Mouse (Mus musculus) kidney, embryonic 14.5 days (tissue): Measurements from ENCODE around the gene Gm11273. TPM values are rescaled to one million over a fixed set of nuclear protein-coding genes. Genes with fewer than 3 reads are reported as not detected.
"Not testable (repeated sequence)": the region's sequence is repeated elsewhere in the genome, so short reads cannot be mapped to it uniquely, and the experiment has no call there.

Source experiments
- ATAC-seq: fragments of 200-750 bp; cut with Nextera tagmentation; 2 replicates; pipeline ENCODE4 v1.8.0; 2017; ENCODE audit warnings: moderate number of reproducible peaks, mild to moderate bottlenecking, moderate TSS enrichment, moderate library complexity; ENCODE audit not compliant: low FRiP score, low TSS enrichment
- H3K27ac ChIP-seq: fragments of 300-500 bp; sonication (generic); 2 replicates; pipeline ENCODE4 v1.5.1; 2014; ENCODE audit warnings: low read depth, mild to moderate bottlenecking, low read length, moderate library complexity, mixed read lengths
- H3K27me3 ChIP-seq: fragments of 300-500 bp; sonication (generic); 2 replicates; pipeline ENCODE4 v1.6.1; 2014; ENCODE audit warnings: mild to moderate bottlenecking, low read length; ENCODE audit not compliant: control insufficient read depth, insufficient read depth
- H3K36me3 ChIP-seq: fragments of 300-500 bp; sonication (generic); 2 replicates; pipeline ENCODE4 v1.6.1; 2014; ENCODE audit warnings: low read length, mixed read lengths; ENCODE audit not compliant: control insufficient read depth, insufficient read depth
- H3K4me1 ChIP-seq: fragments of 300-500 bp; sonication (generic); 2 replicates; pipeline ENCODE4 v1.6.1; 2014; ENCODE audit warnings: low read length, mixed read lengths; ENCODE audit not compliant: control insufficient read depth, insufficient read depth
- H3K4me2 ChIP-seq: fragments of 300-500 bp; sonication (generic); replicated peaks from 2 replicates; pipeline ENCODE4 v1.6.1; 2014; ENCODE audit warnings: low read depth, mild to moderate bottlenecking, low read length
- H3K4me3 ChIP-seq: fragments of 300-500 bp; sonication (generic); 2 replicates; pipeline ENCODE4 v1.5.1; 2014; ENCODE audit warnings: mild to moderate bottlenecking, low read length
- H3K9ac ChIP-seq: fragments of 300-500 bp; sonication (generic); 2 replicates; pipeline ENCODE4 v1.6.1; 2014; ENCODE audit warnings: low read depth, mild to moderate bottlenecking, low read length, moderate library complexity
- H3K9me3 ChIP-seq: fragments of 300-500 bp; sonication (generic); 2 replicates; pipeline ENCODE4 v1.6.1; 2016; ENCODE audit warnings: low read length; ENCODE audit not compliant: control insufficient read depth
- WGBS: fragments of 180-500 bp; shearing (Covaris S2); extraction: QIAGEN DNeasy Blood & Tissue Kit; methylation state at CpG from one replicate; pipeline ENCODE4 v1.1.7; 2014; 5-methylcytosine and 5-hydroxymethylcytosine counted together
- polyA plus RNA-seq: library from polyadenylated mRNA; unstranded; fragments of >200 nt; fragmentation: Nextera tagmentation; extraction: Ambion mirVana; gene quantifications from 2 replicates; pipeline ENCODE4 v1.2.1, GENCODE M21; 2014

Gm11273 gene
- polyA plus RNA-seq = 4.7 and 7.2 TPM in 2 replicates

DNA sequence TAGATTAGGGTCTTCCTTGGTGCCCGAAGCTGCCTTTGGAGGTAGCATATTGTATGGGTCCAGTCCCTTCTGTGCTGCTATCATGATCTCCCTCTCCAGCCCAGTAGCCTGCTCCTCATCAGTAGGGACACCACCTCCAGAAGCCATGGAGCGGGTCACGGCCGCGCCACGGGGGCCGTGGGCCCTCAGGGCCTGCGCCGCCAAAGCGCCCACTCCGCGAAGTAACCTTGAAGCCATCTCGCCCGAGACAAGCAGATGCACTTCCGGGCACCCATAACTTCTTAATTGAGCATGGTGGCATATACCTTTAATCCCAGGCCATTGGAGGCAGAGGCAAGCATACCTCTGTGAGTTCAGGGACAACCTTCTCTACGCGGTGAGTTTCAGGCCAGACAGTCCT lies at the start of gene Gm11273:
Gene Gm11273, minus strand, starts transcription at position 237 of the 400 bp plus-strand sequence.
- not testable (repeated sequence) for H3K4me2 ChIP-seq, H3K36me3 ChIP-seq, H3K9ac ChIP-seq, H3K4me3 ChIP-seq, H3K9me3 ChIP-seq, H3K27me3 ChIP-seq, H3K4me1 ChIP-seq, ATAC-seq, H3K27ac ChIP-seq
- WGBS = 97% methylated on average over 17 of the region's 17 CpGs

DNA sequence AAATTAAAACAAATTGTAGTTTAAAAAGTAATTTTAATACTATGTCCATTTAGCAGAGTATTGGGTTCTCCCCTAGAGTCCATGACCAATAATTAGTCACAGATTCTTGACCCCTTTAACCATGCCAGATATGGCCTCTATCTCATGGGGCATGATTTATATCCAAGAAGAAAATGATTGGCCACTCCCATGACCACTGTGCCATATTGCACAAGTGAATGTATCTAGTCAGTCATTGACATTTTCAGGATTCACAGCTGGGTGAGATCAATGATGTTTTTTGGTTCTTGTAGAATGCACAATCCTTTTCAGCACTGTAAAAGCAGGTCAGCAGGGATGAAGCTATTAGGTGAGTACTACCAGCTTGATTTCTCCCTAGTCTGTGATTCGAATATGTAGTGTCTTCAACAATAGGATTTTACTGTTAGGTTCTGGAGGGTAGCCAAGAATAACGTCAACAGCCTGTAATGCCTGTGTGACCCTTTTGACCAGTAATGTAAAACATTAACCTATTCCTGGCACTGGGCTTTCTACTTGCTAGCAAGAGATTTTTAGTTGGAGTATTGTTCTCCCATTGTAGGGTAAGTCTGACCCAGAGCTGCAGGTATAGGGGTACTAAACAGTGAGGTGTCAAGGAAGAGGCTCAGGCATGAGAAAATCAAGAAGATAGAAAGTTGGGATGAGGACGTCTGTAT lies 49.3 kb upstream of the Gm11273 start:
- H3K9ac ChIP-seq = no peak overlapping the region
- no peaks in the 10 kb centered on the region for H3K27me3 ChIP-seq
- whole genome bisulfite sequencing = 35% methylated on average over 3 of the region's 3 CpGs
- H3K4me2 ChIP-seq = no peak overlapping the region
- no peaks in the 10 kb centered on the region for H3K4me1 ChIP-seq
- H3K36me3 ChIP-seq = no peaks in the 10 kb centered on the region
- no peak overlapping the region for H3K4me3 ChIP-seq
- H3K9me3 ChIP-seq = no peaks in the 10 kb centered on the region
- no peak overlapping the region for H3K27ac ChIP-seq
- no peak for ATAC-seq

DNA sequence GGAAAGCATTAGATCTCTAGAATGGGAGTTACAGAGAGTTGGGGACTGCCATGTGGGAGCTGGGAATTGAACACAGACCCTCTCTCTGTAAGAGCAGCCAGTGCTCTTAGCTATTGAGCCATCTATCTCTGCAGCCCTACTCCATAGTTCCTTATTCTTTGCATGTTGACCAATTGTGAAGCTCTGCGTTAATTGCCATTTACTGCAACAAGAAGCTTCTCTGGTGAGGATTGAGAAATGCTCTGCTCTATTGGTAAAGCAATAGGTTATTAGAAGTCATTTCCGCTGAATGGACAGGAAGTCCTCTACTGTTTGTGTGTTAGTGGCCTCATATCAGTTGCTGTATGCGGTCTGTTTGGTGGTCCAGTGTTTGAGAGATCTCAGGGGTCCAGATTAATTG lies 48.3 kb upstream of the Gm11273 start:
- H3K9me3 ChIP-seq = no peaks in the 10 kb centered on the region
- no peak for ATAC-seq
- H3K9ac ChIP-seq = no peak overlapping the region
- H3K4me1 ChIP-seq = no peaks in the 10 kb centered on the region
- H3K36me3 ChIP-seq = no peaks in the 10 kb centered on the region
- H3K27me3 ChIP-seq = no peaks in the 10 kb centered on the region
- 93% methylated on average over 3 of the region's 3 CpGs for WGBS
- no peak overlapping the region for H3K4me3 ChIP-seq
- no peak overlapping the region for H3K27ac ChIP-seq
- no peak overlapping the region for H3K4me2 ChIP-seq

DNA sequence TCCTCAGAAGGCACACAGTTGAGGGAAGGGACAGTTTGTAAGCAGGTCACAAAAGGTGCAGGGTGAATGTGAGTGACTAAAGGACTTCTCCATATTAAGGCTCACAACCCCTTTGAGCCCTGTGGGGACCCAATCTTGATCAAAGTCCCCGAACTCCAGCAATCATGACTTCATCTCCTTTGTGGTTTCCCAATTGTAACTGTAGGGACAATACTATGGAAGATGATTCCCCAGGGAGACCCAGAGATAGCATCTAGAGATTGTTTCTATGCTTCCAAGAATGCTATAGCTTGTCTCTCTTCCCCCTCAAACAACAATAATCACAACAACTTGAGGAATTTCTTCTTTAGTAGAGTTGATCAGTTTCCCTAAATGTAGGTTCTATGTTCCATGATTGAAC lies 41.5 kb upstream of the Gm11273 start, which contains the start of gene Olfr1366:
Gene Olfr1366, minus strand, starts transcription at position 101 of the 400 bp plus-strand sequence.
- H3K4me2 ChIP-seq = no peak within 1 kb of the TSS
- H3K27ac ChIP-seq = no peak within 1 kb of the TSS
- no peaks in the 10 kb centered on the region for H3K9me3 ChIP-seq
- no peak within 1 kb of the TSS for H3K4me3 ChIP-seq
- H3K9ac ChIP-seq = no peak within 1 kb of the TSS
- ATAC-seq = no peak
- H3K27me3 ChIP-seq = no peaks in the 10 kb centered on the region
- 68% methylated on average over 1 of the region's 1 CpGs for WGBS
- H3K36me3 ChIP-seq = no peaks in the 10 kb centered on the region
- no peaks in the 10 kb centered on the region for H3K4me1 ChIP-seq

DNA sequence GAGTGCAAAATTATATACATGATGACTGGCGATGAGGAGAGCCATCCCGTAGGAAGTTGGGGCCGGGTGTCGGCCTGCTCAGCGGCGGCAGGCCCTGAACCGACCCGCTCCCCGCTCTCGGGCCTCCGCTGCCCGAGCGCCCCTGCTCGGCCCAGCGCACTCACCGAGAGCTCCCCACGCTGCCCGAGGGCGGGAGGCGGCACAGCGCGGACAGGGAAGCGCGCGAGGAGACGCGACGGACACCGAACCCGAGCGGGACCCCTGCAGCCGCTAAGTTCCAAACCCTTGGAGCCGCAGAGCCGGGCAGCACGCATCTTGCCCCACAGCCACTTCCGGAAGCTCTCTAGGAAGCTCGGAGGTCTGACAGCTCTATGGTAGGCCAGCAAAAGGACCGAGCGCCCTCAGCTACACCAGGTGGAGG lies 29.6 kb upstream of the Gm11273 start, which contains the start of gene Zkscan8:
Gene Zkscan8, minus strand, starts transcription at position 340 of the 421 bp plus-strand sequence.
- Histone ChIP-seq H3K9ac (peak within 1 kb of the TSS; percentile 96), H3K27ac (peak within 1 kb of the TSS; percentile 94), H3K9me3 (no peaks in the 10 kb centered on the region), H3K36me3 (peaks cover 13% of the 10 kb centered on the region), H3K27me3 (no peaks in the 10 kb centered on the region), H3K4me2 (peak within 1 kb of the TSS; percentile 59), H3K4me1 (no peaks in the 10 kb centered on the region), H3K4me3 (peak within 1 kb of the TSS; percentile 79)
- WGBS = under 1% methylated on average over 39 of the region's 39 CpGs
- peak; percentile 99 for ATAC-seq

DNA sequence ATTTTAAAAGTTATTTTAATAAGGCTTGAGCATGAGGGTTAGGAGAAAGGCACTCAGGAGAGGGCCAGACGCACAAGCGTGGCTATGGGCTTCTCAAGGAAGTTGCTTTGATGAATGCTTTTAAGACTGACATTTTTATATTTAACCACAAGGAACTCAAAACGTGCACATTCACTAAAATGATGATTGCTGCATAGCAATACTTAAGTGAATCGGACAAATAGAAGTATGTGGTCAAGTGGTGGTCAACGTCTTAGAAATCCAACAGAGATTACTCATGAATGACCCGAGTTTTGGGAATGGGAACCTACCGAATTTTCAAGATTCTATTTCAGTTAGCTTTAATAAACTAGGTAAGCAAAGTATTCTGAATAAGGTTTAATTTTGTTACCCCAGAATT lies 28.9 kb upstream of the Gm11273 start:
- H3K9me3 ChIP-seq = no peaks in the 10 kb centered on the region
- 43% methylated on average over 7 of the region's 7 CpGs for WGBS
- peaks cover 18% of the 10 kb centered on the region for H3K36me3 ChIP-seq
- peak overlapping the region; percentile 44; the same call in 1 of the 2 replicates for H3K9ac ChIP-seq
- H3K27ac ChIP-seq = no peak overlapping the region
- ATAC-seq = no peak
- peak overlapping the region; percentile 59 for H3K4me2 ChIP-seq
- peak overlapping the region; percentile 79 for H3K4me3 ChIP-seq
- H3K27me3 ChIP-seq = no peaks in the 10 kb centered on the region
- H3K4me1 ChIP-seq = no peaks in the 10 kb centered on the region

DNA sequence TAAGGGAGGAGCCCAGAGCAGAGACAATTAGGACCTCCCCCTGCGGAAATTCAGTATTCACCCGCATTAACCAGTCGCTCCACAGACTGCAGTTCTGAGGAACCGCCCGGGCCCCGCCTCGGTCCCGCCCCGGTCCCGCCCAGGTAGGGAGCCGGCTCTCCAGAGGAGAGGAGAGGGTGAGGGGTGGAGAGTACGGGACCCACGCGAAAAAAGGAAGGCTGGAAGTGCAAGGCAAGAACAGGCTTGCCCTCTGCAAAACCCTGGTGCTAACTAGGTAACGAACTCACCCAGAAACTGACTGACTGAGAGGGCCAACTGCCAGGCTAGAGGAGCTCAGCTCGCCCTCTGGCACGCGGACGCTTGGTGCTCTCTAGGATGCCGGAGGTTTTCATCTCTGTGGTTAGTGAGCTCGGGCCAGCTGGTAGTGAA lies 5.0 kb upstream of the Gm11273 start:
- H3K27ac ChIP-seq = peak overlapping the region; percentile 10; the same call in 1 of the 2 replicates
- peak overlapping the region; percentile 58 for H3K4me3 ChIP-seq
- H3K9ac ChIP-seq = peak overlapping the region; percentile 53
- H3K4me1 ChIP-seq = no peaks in the 10 kb centered on the region
- H3K27me3 ChIP-seq = no peaks in the 10 kb centered on the region
- H3K9me3 ChIP-seq = no peaks in the 10 kb centered on the region
- peak overlapping the region; percentile 51 for H3K4me2 ChIP-seq
- H3K36me3 ChIP-seq = no peaks in the 10 kb centered on the region
- ATAC-seq = peak; percentile 100
- under 1% methylated on average over 21 of the region's 21 CpGs for WGBS

DNA sequence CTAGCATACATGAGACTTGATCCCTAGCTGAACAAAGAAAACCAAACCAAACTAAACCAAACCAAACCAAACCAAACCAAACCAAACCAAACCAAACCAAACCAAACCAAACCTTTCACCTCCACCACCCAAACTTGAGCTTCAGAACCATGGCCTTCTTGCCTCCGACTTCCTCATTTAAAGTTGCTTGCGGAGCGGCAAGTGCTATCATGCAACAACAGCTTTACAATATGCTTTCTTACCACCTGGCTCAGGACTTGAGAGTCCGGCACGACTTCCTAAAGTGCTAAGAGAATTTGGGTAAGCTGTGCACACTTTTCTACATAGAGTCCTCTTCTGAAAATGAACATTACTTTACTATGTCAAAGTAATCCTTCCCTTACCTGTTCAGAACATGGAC lies 1.1 kb upstream of the Gm11273 start:
- no peak for ATAC-seq
- Histone ChIP-seq H3K4me2 (no peak overlapping the region), H3K4me1 (no peaks in the 10 kb centered on the region), H3K27ac (no peak overlapping the region), H3K4me3 (no peak overlapping the region), H3K9ac (no peak overlapping the region), H3K9me3 (no peaks in the 10 kb centered on the region), H3K36me3 (no peaks in the 10 kb centered on the region), H3K27me3 (no peaks in the 10 kb centered on the region)
- 81% methylated on average over 5 of the region's 5 CpGs for WGBS

DNA sequence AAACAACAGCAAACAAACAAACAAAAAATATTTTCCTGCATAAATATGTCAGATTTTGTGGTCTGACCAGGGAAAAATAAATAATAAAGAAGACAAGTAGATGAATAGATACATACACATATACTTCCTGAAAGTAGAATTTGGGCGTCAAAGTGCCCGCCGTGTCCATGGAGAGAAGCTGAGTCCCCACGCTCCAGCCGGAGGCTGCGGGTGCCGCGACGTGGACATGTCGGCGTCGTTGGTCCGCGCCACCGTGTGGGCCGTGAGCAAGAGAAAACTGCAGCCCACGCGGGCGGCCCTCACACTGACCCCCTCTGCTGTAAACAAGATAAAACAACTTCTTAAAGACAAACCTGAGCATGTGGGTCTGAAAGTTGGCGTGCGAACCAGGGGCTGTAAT lies 6.1 kb downstream of the Gm11273 start, which contains the start of gene AK157302:
Gene AK157302, plus strand, starts transcription at position 144 of the 400 bp plus-strand sequence.
- Histone ChIP-seq H3K27me3 (no peaks in the 10 kb centered on the region), H3K36me3 (no peaks in the 10 kb centered on the region), H3K4me2 (no peak within 1 kb of the TSS), H3K9ac (no peak within 1 kb of the TSS), H3K4me1 (no peaks in the 10 kb centered on the region), H3K27ac (no peak within 1 kb of the TSS), H3K4me3 (no peak within 1 kb of the TSS), H3K9me3 (no peaks in the 10 kb centered on the region)
- no peak for ATAC-seq
- 89% methylated on average over 21 of the region's 21 CpGs for WGBS
